Mouse (Mus musculus) left cerebral cortex, postnatal 4 days (tissue): ENCODE data around the gene Ttc34. TPM values are rescaled to one million over a fixed set of nuclear protein-coding genes. Genes with fewer than 3 reads are reported as not detected.

ENCODE experiments used
- total RNA-seq, 2 experiments: library from RNA; stranded (reverse); gene quantifications; 2 replicates each; pipeline ENCODE4 v1.2.3; 2021

Ttc34 gene
- total RNA-seq, 2 experiments from 2014 or later = 2.4 to 2.8 TPM

Other genes with a start within 250 kb of the Ttc34 start
- gene Prdm16, start 200.6 kb upstream of the Ttc34 start, total RNA-seq = 1 to 10 TPM; 9.1 to 9.9 TPM
- not detected for gene Actrt2, start 169.6 kb upstream of the Ttc34 start, total RNA-seq
- under 1 TPM; 0.28 to 0.54 TPM for gene Mmel1, start 32.1 kb downstream of the Ttc34 start, total RNA-seq
- 10 to 100 TPM; 19.5 to 19.8 TPM for gene Fam213b, start 61.7 kb downstream of the Ttc34 start, total RNA-seq
- 1 to 10 TPM in 1 of 2 experiments, under 1 TPM in 1; 0.58 to 1.1 TPM for gene Tnfrsf14, start 91.1 kb downstream of the Ttc34 start, total RNA-seq
- 10 to 100 TPM; 56.8 to 74.5 TPM for gene Hes5, start 123.5 kb downstream of the Ttc34 start, total RNA-seq
- 10 to 100 TPM; 34.5 to 39.8 TPM for gene Pank4, start 126.7 kb downstream of the Ttc34 start, total RNA-seq
- 10 to 100 TPM; 50.9 to 56.1 TPM for gene Plch2, start 219.3 kb downstream of the Ttc34 start, total RNA-seq
- gene Pex10, start 229.6 kb downstream of the Ttc34 start, total RNA-seq = 10 to 100 TPM; 12.0 to 13.5 TPM
- 10 to 100 TPM; 65.1 to 67.9 TPM for gene Rer1, start 248.9 kb downstream of the Ttc34 start, total RNA-seq
- gene Morn1, start 249.1 kb downstream of the Ttc34 start, total RNA-seq = 10 to 100 TPM; 11.0 to 12.9 TPM